ENCODE assay signal across 9 mouse cellular contexts in genomic region chr11:83192001-83192400, GRCm38 (mm10). TPM values are rescaled to one million over a fixed set of nuclear protein-coding genes. Genes with fewer than 3 reads are reported as not detected.
DNase-seq lines count a peak whose midpoint lies in the region; ATAC-seq and TF ChIP-seq lines count a peak whose summit lies in the region.
"Had no signal": no experiment of that assay in that cellular context is flagged by ENCODE, and none has a peak within 500 bp of the region (broad histone marks: within the 10 kb centered on the region; RNA-seq: fewer than 3 reads in every experiment).

No protein-coding gene starts in this region.

- H3K4me2 ChIP-seq in heart, embryonic 16.5 days (ENCODE audit: low read depth, low read length) = peak overlapping the region; percentile 56
- peak overlapping the region; percentile 71 for H3K4me2 ChIP-seq in liver, embryonic 14.5 days (ENCODE audit: low read depth)
- H3K4me2 ChIP-seq: midbrain, embryonic 12.5 days had no signal

- peak overlapping the region; percentile 43 for H3K4me3 ChIP-seq in heart, embryonic 16.5 days (ENCODE audit: low read length)
- peak overlapping the region; percentile 56 to 58 for H3K4me3 ChIP-seq in liver, embryonic 14.5 days (ENCODE audit: insufficient read depth in 1 of 2, low read depth in 2 of 2, low read length in 2 of 2)
- H3K4me3 ChIP-seq in forebrain, embryonic 10.5 days = no peak overlapping the region
- H3K4me3 ChIP-seq: midbrain, embryonic 12.5 days had no signal

- TF ChIP-seq CTCF in liver, embryonic 14.5 days (IDR thresholded peaks at IDR 0.05; ENCODE audit: low read depth) = peak; percentile 78

- H3K27me3 ChIP-seq in heart, embryonic 16.5 days (ENCODE audit: control insufficient read depth, insufficient read depth, low read length) = no peaks in the 10 kb centered on the region
- no peaks in the 10 kb centered on the region for H3K27me3 ChIP-seq in liver, embryonic 14.5 days (ENCODE audit: control insufficient read depth, insufficient read depth, low read length)
- no peaks in the 10 kb centered on the region for H3K27me3 ChIP-seq in forebrain, embryonic 10.5 days (ENCODE audit: poor library complexity, severe bottlenecking)
- H3K27me3 ChIP-seq: midbrain, embryonic 12.5 days had no signal

- TF ChIP-seq EP300 in liver, embryonic 14.5 days (IDR thresholded peaks at IDR 0.05; ENCODE audit: low read depth) = no peak

- peak; percentile 7 for DNase-seq in adrenal gland, postnatal 14 days
- no peak for DNase-seq in adrenal gland, adult 18-20 months (ENCODE audit: low spot score in 2 of 2)
- peak; percentile 36 for DNase-seq in spleen, adult 12 weeks (ENCODE audit: low spot score)
- no peak for DNase-seq in spleen, postnatal 14 days (ENCODE audit: low spot score in 2 of 2)
- peak; percentile 54 to 67 (median 55) for DNase-seq in liver, embryonic 14.5 days (ENCODE audit: low read depth in 3 of 3, low spot score in 3 of 3)
- peak; percentile 45 to 53 for DNase-seq in spleen, postnatal 10 days (ENCODE audit: low spot score in 2 of 2)
- DNase-seq in forebrain, embryonic 10.5 days (ENCODE audit: extremely low spot score, low spot score) = no peak

- H3K36me3 ChIP-seq in heart, embryonic 16.5 days (ENCODE audit: control insufficient read depth, insufficient read depth) = no peaks in the 10 kb centered on the region
- H3K36me3 ChIP-seq in liver, embryonic 14.5 days (replicated peaks; ENCODE audit: control insufficient read depth, insufficient read depth, low read depth) = no peaks in the 10 kb centered on the region; the same call in 1 of the 2 replicates
- H3K36me3 ChIP-seq in forebrain, embryonic 10.5 days (replicated peaks) = no peaks in the 10 kb centered on the region
- H3K36me3 ChIP-seq: midbrain, embryonic 12.5 days had no signal

- no peaks in the 10 kb centered on the region for H3K4me1 ChIP-seq in heart, embryonic 16.5 days (ENCODE audit: control insufficient read depth, insufficient read depth, low read length)
- H3K4me1 ChIP-seq in liver, embryonic 14.5 days (replicated peaks; ENCODE audit: control insufficient read depth in 2 of 2, insufficient read depth in 2 of 2, low read length in 1 of 2) = peaks cover 0 to 2% of the 10 kb centered on the region in 2 experiments; a peak in 2 of 4 replicates
- no peaks in the 10 kb centered on the region for H3K4me1 ChIP-seq in forebrain, embryonic 10.5 days
- H3K4me1 ChIP-seq: midbrain, embryonic 12.5 days had no signal

- H3K27ac ChIP-seq in heart, embryonic 16.5 days (ENCODE audit: low read length) = no peak overlapping the region; the same call in 1 of the 2 replicates
- peak overlapping the region; percentile 61 for H3K27ac ChIP-seq in liver, embryonic 14.5 days
- H3K27ac ChIP-seq in forebrain, embryonic 10.5 days = no peak overlapping the region
- H3K27ac ChIP-seq: midbrain, embryonic 12.5 days had no signal

- peak; percentile 58 for ATAC-seq in heart, embryonic 16.5 days (replicated peaks; ENCODE audit: extremely low read depth, insufficient read depth, low FRiP score)
- peak; percentile 88 for ATAC-seq in liver, embryonic 14.5 days (ENCODE audit: insufficient read depth)

- H3K9me3 ChIP-seq in heart, embryonic 16.5 days (replicated peaks; ENCODE audit: control insufficient read depth, low read length) = no peaks in the 10 kb centered on the region
- no peaks in the 10 kb centered on the region for H3K9me3 ChIP-seq in liver, embryonic 14.5 days (ENCODE audit: control insufficient read depth, low read length)
- H3K9me3 ChIP-seq in forebrain, embryonic 10.5 days = no peaks in the 10 kb centered on the region
- H3K9me3 ChIP-seq: midbrain, embryonic 12.5 days had no signal

- WGBS in heart, embryonic 16.5 days = 39% methylated on average over 3 of the region's 3 CpGs
- 33% methylated on average over 3 of the region's 3 CpGs for WGBS in liver, embryonic 14.5 days (ENCODE audit: insufficient replicate concordance)
- 63% methylated on average over 3 of the region's 3 CpGs for WGBS in forebrain, embryonic 10.5 days

- peak overlapping the region; percentile 46; the same call in 1 of the 2 replicates for H3K9ac ChIP-seq in heart, embryonic 16.5 days (ENCODE audit: low read length)
- peak overlapping the region; percentile 65 for H3K9ac ChIP-seq in liver, embryonic 14.5 days (replicated peaks)
- H3K9ac ChIP-seq: midbrain, embryonic 12.5 days had no signal

RNA-seq across cellular contexts. Expression of gene Slfn3, which starts 0.9 kb away (rescaled TPM):
- 3.8 and 4.2 TPM in 2 replicates for total RNA-seq in adrenal gland, postnatal 14 days (2021)
- 1 to 10 TPM; 3.9 to 4.6 TPM for total RNA-seq in adrenal gland, adult 18-20 months (2021)
- 1.0 and 2.2 TPM in 2 replicates for polyA plus RNA-seq in heart, embryonic 16.5 days (2015; fragmentation: Nextera tagmentation; extraction: Ambion mirVana)
- 1.3 and 2.6 TPM in 2 replicates for polyA plus RNA-seq in liver, embryonic 14.5 days (2012; rRNA removed)
- 2.4 and 2.7 TPM in 2 replicates for polyA plus RNA-seq in liver, embryonic 14.5 days (2014; fragmentation: Nextera tagmentation; extraction: Ambion mirVana)
- 0.25 and 0.55 TPM in 2 replicates for polyA plus RNA-seq in forebrain, embryonic 10.5 days (2016; fragmentation: Nextera tagmentation; extraction: Ambion mirVana)

RNA-seq across cellular contexts. Expression of gene Slfn4, which starts 17.0 kb away (rescaled TPM):
- 0.22 and 0.30 TPM in 2 replicates for total RNA-seq in adrenal gland, postnatal 14 days (2021)
- under 1 TPM in 1 of 2 experiments, not detected in 1; 0.13 TPM for total RNA-seq in adrenal gland, adult 18-20 months (2021)
- polyA plus RNA-seq in heart, embryonic 16.5 days (2015; fragmentation: Nextera tagmentation; extraction: Ambion mirVana) = 0.05 and 0.20 TPM in 2 replicates
- 0.21 and 0.37 TPM in 2 replicates for polyA plus RNA-seq in liver, embryonic 14.5 days (2012; rRNA removed)
- polyA plus RNA-seq in liver, embryonic 14.5 days (2014; fragmentation: Nextera tagmentation; extraction: Ambion mirVana) = 0.10 and 0.25 TPM in 2 replicates
- not detected in 2 replicates for polyA plus RNA-seq in forebrain, embryonic 10.5 days (2016; fragmentation: Nextera tagmentation; extraction: Ambion mirVana)
- polyA plus RNA-seq: midbrain, embryonic 12.5 days had no signal

Comparison
In these comparisons a context has a peak if more than half of its experiments do, and no peak if none do; other contexts are left out.
1. DNase-seq: peak in adrenal gland, postnatal 14 days (single experiment), spleen, adult 12 weeks (single experiment), liver, embryonic 14.5 days (3 of 3) and spleen, postnatal 10 days (2 of 2); none in adrenal gland, adult 18-20 months (0 of 2), spleen, postnatal 14 days (0 of 2) and forebrain, embryonic 10.5 days (single experiment).